Mouse (Mus musculus): ENCODE data around the gene Hspa12a.

Gene Hspa12a

GRCm38 (mm10) chr19:58759423-58759822, 184.0 kb downstream of the Hspa12a start, which contains the start of gene Pnliprp2:
Gene Pnliprp2 (plus strand): TSS chr19:58759719.
- DNase-seq (ENCODE audit: inconsistent ontology term): no peak

GRCm38 (mm10) chr19:58758871-58759270, 184.6 kb downstream of the Hspa12a start:
- no peak for DNase-seq (ENCODE audit: inconsistent ontology term)

DNA sequence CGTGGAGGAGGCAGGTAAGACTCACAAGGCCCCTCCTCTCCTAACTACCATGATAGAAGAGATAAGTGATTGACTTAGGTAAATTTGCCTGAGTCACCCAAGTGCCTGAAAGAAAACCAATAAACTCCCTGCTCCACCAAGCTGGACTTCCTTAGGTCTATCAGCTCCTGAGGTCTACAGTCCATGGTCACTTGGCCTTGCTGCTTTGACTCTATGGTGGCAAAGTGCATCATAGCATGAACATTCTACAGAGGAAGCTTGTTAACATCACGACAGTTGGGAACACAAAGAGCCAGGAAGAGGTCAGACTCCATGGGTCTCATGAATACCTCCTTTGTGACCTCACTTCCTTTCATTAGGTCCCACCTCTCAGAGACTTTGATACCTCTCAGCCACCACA, 191.9 kb downstream of the Hspa12a start:
- DNase-seq (ENCODE audit: inconsistent ontology term): no peak

- no peak for DNase-seq (ENCODE audit: inconsistent ontology term)
Measured at GRCm38 (mm10) chr19:58750822-58751221, 192.6 kb downstream of the Hspa12a start.

DNA sequence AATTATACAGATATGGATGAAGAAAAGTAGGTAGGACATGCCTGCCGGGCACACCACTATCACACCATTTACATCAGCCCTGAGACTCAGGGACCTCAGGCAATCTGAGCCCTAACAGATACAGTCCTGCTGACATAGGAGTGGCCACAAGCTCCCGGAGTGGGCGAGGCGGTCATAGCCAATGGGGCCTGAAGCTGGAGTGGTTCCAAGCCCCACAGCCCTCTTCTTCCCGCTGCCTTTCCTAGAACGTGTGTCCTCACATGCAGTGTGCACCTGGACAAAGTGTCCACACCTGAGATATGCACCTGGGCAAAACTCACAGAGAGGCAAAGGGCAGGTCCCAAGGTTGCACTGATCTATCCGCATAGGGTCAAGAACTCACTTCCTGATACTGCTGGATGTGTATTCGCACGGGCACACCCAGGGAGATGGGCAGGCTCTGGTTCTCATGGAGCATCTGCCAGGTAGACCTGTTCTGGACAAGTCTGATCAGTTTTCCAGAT, 195.9 kb downstream of the Hspa12a start:
- DNase-seq (ENCODE audit: inconsistent ontology term): no peak

Data from Muller cell, postnatal 12 days (primary cell).